Mouse (Mus musculus): Measurements from ENCODE around the gene Enpp6. TPM values are rescaled to one million over a fixed set of nuclear protein-coding genes. Genes with fewer than 3 reads are reported as not detected.

The Enpp6 gene
- polyA plus RNA-seq, 1 experiment from 2014 or later: 6.1 TPM

GRCm38 (mm10) chr8:46977376-46977775 is 9.3 kb upstream of the Enpp6 start:
- WGBS: 84% methylated on average over 4 of the region's 4 CpGs
- Histone ChIP-seq H3K9me3 (ENCODE audit: control insufficient read depth, low read length) (peaks cover 3% of the 10 kb centered on the region; the same call in 1 of the 2 replicates), H3K27me3 (ENCODE audit: control insufficient read depth, insufficient read depth, low read length) (no peaks in the 10 kb centered on the region), H3K9ac (ENCODE audit: low read length) (no peak overlapping the region), H3K4me3 (ENCODE audit: control insufficient read depth in 1 of 2, insufficient read depth in 1 of 2, low read depth in 1 of 2, low read length in 2 of 2) (no peak overlapping the region), H3K27ac (replicated peaks in 1 of 2; ENCODE audit: control insufficient read depth in 1 of 2, insufficient read depth in 1 of 2, low read depth in 2 of 2, low read length in 2 of 2) (no peak overlapping the region), H3K36me3 (ENCODE audit: control insufficient read depth, insufficient read depth, low read length) (no peaks in the 10 kb centered on the region), H3K4me1 (ENCODE audit: control insufficient read depth in 2 of 2, insufficient read depth in 2 of 2, low read length in 2 of 2) (no peaks in the 10 kb centered on the region), H3K4me2 (ENCODE audit: low read length) (no peak overlapping the region)
- ATAC-seq (ENCODE audit: insufficient number of reproducible peaks, insufficient read depth, low FRiP score, low read depth): no peak

GRCm38 (mm10) chr8:46982166-46982565 is 4.5 kb upstream of the Enpp6 start:
- no peak overlapping the region for H3K4me2 ChIP-seq (ENCODE audit: low read length)
- H3K4me3 ChIP-seq (ENCODE audit: control insufficient read depth in 1 of 2, insufficient read depth in 1 of 2, low read depth in 1 of 2, low read length in 2 of 2): no peak overlapping the region
- H3K9ac ChIP-seq (ENCODE audit: low read length): no peak overlapping the region
- no peak for ATAC-seq (ENCODE audit: insufficient number of reproducible peaks, insufficient read depth, low FRiP score, low read depth)
- WGBS: 54% methylated on average over 6 of the region's 6 CpGs
- no peaks in the 10 kb centered on the region for H3K27me3 ChIP-seq (ENCODE audit: control insufficient read depth, insufficient read depth, low read length)
- H3K9me3 ChIP-seq (ENCODE audit: control insufficient read depth, low read length): no peaks in the 10 kb centered on the region
- H3K36me3 ChIP-seq (ENCODE audit: control insufficient read depth, insufficient read depth, low read length): no peaks in the 10 kb centered on the region
- peak overlapping the region; percentile 53 to 55; a peak in 3 of 4 replicates for H3K27ac ChIP-seq (replicated peaks in 1 of 2; ENCODE audit: control insufficient read depth in 1 of 2, insufficient read depth in 1 of 2, low read depth in 2 of 2, low read length in 2 of 2)
- 0 out of 4 replicates have a peak, but pooled peaks cover 0 to 3% of the 10 kb centered on the region in 2 experiments for H3K4me1 ChIP-seq (ENCODE audit: control insufficient read depth in 2 of 2, insufficient read depth in 2 of 2, low read length in 2 of 2)

GRCm38 (mm10) chr8:46982770-46983169 is 3.9 kb upstream of the Enpp6 start:
- ATAC-seq (ENCODE audit: insufficient number of reproducible peaks, insufficient read depth, low FRiP score, low read depth): peak; percentile 83; the same call in 1 of the 2 replicates
- H3K9ac ChIP-seq (ENCODE audit: low read length): no peak overlapping the region
- 0 out of 4 replicates have a peak, but pooled peaks cover 0 to 3% of the 10 kb centered on the region in 2 experiments for H3K4me1 ChIP-seq (ENCODE audit: control insufficient read depth in 2 of 2, insufficient read depth in 2 of 2, low read length in 2 of 2)
- 24% methylated on average over 4 of the region's 4 CpGs for WGBS
- H3K4me3 ChIP-seq (ENCODE audit: control insufficient read depth in 1 of 2, insufficient read depth in 1 of 2, low read depth in 1 of 2, low read length in 2 of 2): no peak overlapping the region
- no peaks in the 10 kb centered on the region for H3K27me3 ChIP-seq (ENCODE audit: control insufficient read depth, insufficient read depth, low read length)
- no peak overlapping the region for H3K4me2 ChIP-seq (ENCODE audit: low read length)
- H3K36me3 ChIP-seq (ENCODE audit: control insufficient read depth, insufficient read depth, low read length): no peaks in the 10 kb centered on the region
- peak overlapping the region in 1 of 2 experiments; percentile 55; a peak in 1 of 4 replicates for H3K27ac ChIP-seq (replicated peaks in 1 of 2; ENCODE audit: control insufficient read depth in 1 of 2, insufficient read depth in 1 of 2, low read depth in 2 of 2, low read length in 2 of 2)
- no peaks in the 10 kb centered on the region for H3K9me3 ChIP-seq (ENCODE audit: control insufficient read depth, low read length)

GRCm38 (mm10) chr8:46984647-46985046 is 2.0 kb upstream of the Enpp6 start:
- 56% methylated on average over 11 of the region's 11 CpGs for WGBS
- Histone ChIP-seq H3K36me3 (ENCODE audit: control insufficient read depth, insufficient read depth, low read length) (no peaks in the 10 kb centered on the region), H3K4me2 (ENCODE audit: low read length) (no peak overlapping the region), H3K9ac (ENCODE audit: low read length) (no peak overlapping the region), H3K27ac (replicated peaks in 1 of 2; ENCODE audit: control insufficient read depth in 1 of 2, insufficient read depth in 1 of 2, low read depth in 2 of 2, low read length in 2 of 2) (peak overlapping the region in 1 of 2 experiments; percentile 59; a peak in 2 of 4 replicates), H3K4me1 (ENCODE audit: control insufficient read depth in 2 of 2, insufficient read depth in 2 of 2, low read length in 2 of 2) (0 out of 4 replicates have a peak, but pooled peaks cover 0 to 3% of the 10 kb centered on the region in 2 experiments), H3K4me3 (ENCODE audit: control insufficient read depth in 1 of 2, insufficient read depth in 1 of 2, low read depth in 1 of 2, low read length in 2 of 2) (no peak overlapping the region), H3K27me3 (ENCODE audit: control insufficient read depth, insufficient read depth, low read length) (no peaks in the 10 kb centered on the region), H3K9me3 (ENCODE audit: control insufficient read depth, low read length) (no peaks in the 10 kb centered on the region)
- ATAC-seq (ENCODE audit: insufficient number of reproducible peaks, insufficient read depth, low FRiP score, low read depth): no peak

- H3K9me3 ChIP-seq (ENCODE audit: control insufficient read depth, low read length): no peaks in the 10 kb centered on the region
- H3K27ac ChIP-seq (replicated peaks in 1 of 2; ENCODE audit: control insufficient read depth in 1 of 2, insufficient read depth in 1 of 2, low read depth in 2 of 2, low read length in 2 of 2): no peak overlapping the region
- H3K36me3 ChIP-seq (ENCODE audit: control insufficient read depth, insufficient read depth, low read length): no peaks in the 10 kb centered on the region
- no peak overlapping the region for H3K4me3 ChIP-seq (ENCODE audit: control insufficient read depth in 1 of 2, insufficient read depth in 1 of 2, low read depth in 1 of 2, low read length in 2 of 2)
- ATAC-seq (ENCODE audit: insufficient number of reproducible peaks, insufficient read depth, low FRiP score, low read depth): no peak
- H3K4me2 ChIP-seq (ENCODE audit: low read length): no peak overlapping the region
- H3K27me3 ChIP-seq (ENCODE audit: control insufficient read depth, insufficient read depth, low read length): no peaks in the 10 kb centered on the region
- 0 out of 4 replicates have a peak, but pooled peaks cover 0 to under 1% of the 10 kb centered on the region in 2 experiments for H3K4me1 ChIP-seq (ENCODE audit: control insufficient read depth in 2 of 2, insufficient read depth in 2 of 2, low read length in 2 of 2)
- H3K9ac ChIP-seq (ENCODE audit: low read length): no peak overlapping the region
- WGBS: 68% methylated on average over 6 of the region's 6 CpGs
Measured at GRCm38 (mm10) chr8:46988366-46988765, 1.7 kb downstream of the Enpp6 start.

- Histone ChIP-seq H3K4me2 (ENCODE audit: low read length) (no peak overlapping the region), H3K4me1 (ENCODE audit: control insufficient read depth in 2 of 2, insufficient read depth in 2 of 2, low read length in 2 of 2) (no peaks in the 10 kb centered on the region; a peak in 1 of 4 replicates), H3K9ac (ENCODE audit: low read length) (no peak overlapping the region), H3K27me3 (ENCODE audit: control insufficient read depth, insufficient read depth, low read length) (no peaks in the 10 kb centered on the region), H3K9me3 (ENCODE audit: control insufficient read depth, low read length) (no peaks in the 10 kb centered on the region), H3K4me3 (ENCODE audit: control insufficient read depth in 1 of 2, insufficient read depth in 1 of 2, low read depth in 1 of 2, low read length in 2 of 2) (no peak overlapping the region), H3K27ac (replicated peaks in 1 of 2; ENCODE audit: control insufficient read depth in 1 of 2, insufficient read depth in 1 of 2, low read depth in 2 of 2, low read length in 2 of 2) (no peak overlapping the region), H3K36me3 (ENCODE audit: control insufficient read depth, insufficient read depth, low read length) (no peaks in the 10 kb centered on the region)
- no peak for ATAC-seq (ENCODE audit: insufficient number of reproducible peaks, insufficient read depth, low FRiP score, low read depth)
- WGBS: 39% methylated on average over 5 of the region's 5 CpGs
Measured at GRCm38 (mm10) chr8:46991081-46991480, 4.4 kb downstream of the Enpp6 start.

GRCm38 (mm10) chr8:46992579-46992978 is 5.9 kb downstream of the Enpp6 start:
- WGBS: 89% methylated on average over 9 of the region's 9 CpGs
- Histone ChIP-seq H3K27ac (replicated peaks in 1 of 2; ENCODE audit: control insufficient read depth in 1 of 2, insufficient read depth in 1 of 2, low read depth in 2 of 2, low read length in 2 of 2) (no peak overlapping the region), H3K9ac (ENCODE audit: low read length) (no peak overlapping the region), H3K27me3 (ENCODE audit: control insufficient read depth, insufficient read depth, low read length) (no peaks in the 10 kb centered on the region), H3K9me3 (ENCODE audit: control insufficient read depth, low read length) (no peaks in the 10 kb centered on the region), H3K4me2 (ENCODE audit: low read length) (no peak overlapping the region), H3K4me1 (ENCODE audit: control insufficient read depth in 2 of 2, insufficient read depth in 2 of 2, low read length in 2 of 2) (no peaks in the 10 kb centered on the region; a peak in 1 of 4 replicates), H3K36me3 (ENCODE audit: control insufficient read depth, insufficient read depth, low read length) (no peaks in the 10 kb centered on the region), H3K4me3 (ENCODE audit: control insufficient read depth in 1 of 2, insufficient read depth in 1 of 2, low read depth in 1 of 2, low read length in 2 of 2) (no peak overlapping the region)
- ATAC-seq (ENCODE audit: insufficient number of reproducible peaks, insufficient read depth, low FRiP score, low read depth): no peak

Measured in heart, embryonic 14.5 days (tissue).